Mouse (Mus musculus) hindbrain, embryonic 14.5 days (tissue): Measurements from ENCODE around the gene Slc7a11. TPM values are rescaled to one million over a fixed set of nuclear protein-coding genes. Genes with fewer than 3 reads are reported as not detected.
A peak's percentile ranks its signal among the peaks of the same experiment; 100 is the strongest.

Experiments
- ATAC-seq: fragments of 200-750 bp; cut with Nextera tagmentation; 2 replicates; pipeline ENCODE4 v1.8.0; 2017; ENCODE audit warnings: moderate number of reproducible peaks, mild to moderate bottlenecking, moderate TSS enrichment, moderate library complexity; ENCODE audit not compliant: low FRiP score
- DNase-seq: peaks from one replicate; pipeline ENCODE4 v3.0.0-alpha.2; 2015; ENCODE audit warnings: low spot score
- H3K27ac ChIP-seq: fragments of 300-500 bp; sonication (generic); 2 replicates; pipeline ENCODE4 v1.5.1; 2014; ENCODE audit warnings: mild to moderate bottlenecking, moderate library complexity
- H3K27me3 ChIP-seq: fragments of 300-500 bp; sonication (generic); 2 replicates; pipeline ENCODE4 v1.6.1; 2014; ENCODE audit warnings: mild to moderate bottlenecking, low read length, mixed read lengths; ENCODE audit not compliant: control insufficient read depth, insufficient read depth
- H3K36me3 ChIP-seq: fragments of 300-500 bp; sonication (generic); replicated peaks from 2 replicates; pipeline ENCODE4 v1.6.1; 2014; ENCODE audit not compliant: control insufficient read depth, insufficient read depth
- H3K4me1 ChIP-seq: fragments of 300-500 bp; sonication (generic); replicated peaks from 2 replicates; pipeline ENCODE4 v1.6.1; 2014; ENCODE audit warnings: antibody characterized with exemption, low read length, mixed read lengths; ENCODE audit not compliant: control insufficient read depth, insufficient read depth
- H3K4me2 ChIP-seq: fragments of 300-500 bp; sonication (generic); replicated peaks from 2 replicates; pipeline ENCODE4 v1.6.1; 2014; ENCODE audit warnings: mild to moderate bottlenecking, moderate library complexity
- H3K4me3 ChIP-seq: fragments of 300-500 bp; sonication (generic); replicated peaks from 2 replicates; pipeline ENCODE4 v1.5.1; 2014; ENCODE audit warnings: mild to moderate bottlenecking, low read length
- H3K9ac ChIP-seq: fragments of 300-500 bp; sonication (generic); 2 replicates; pipeline ENCODE4 v1.6.1; 2014
- H3K9me3 ChIP-seq: fragments of 300-500 bp; sonication (generic); 2 replicates; pipeline ENCODE4 v1.6.1; 2016; ENCODE audit warnings: low read length; ENCODE audit not compliant: control insufficient read depth
- WGBS: fragments of 180-500 bp; shearing (Covaris S2); extraction: QIAGEN DNeasy Blood & Tissue Kit; methylation state at CpG from one replicate; pipeline ENCODE4 v1.1.7; 2014; 5-methylcytosine and 5-hydroxymethylcytosine counted together
- polyA plus RNA-seq: library from polyadenylated mRNA; unstranded; fragments of >200 nt; fragmentation: Nextera tagmentation; extraction: Ambion mirVana; gene quantifications from 2 replicates; pipeline ENCODE4 v1.2.1, GENCODE M21; 2014

Gene Slc7a11
- polyA plus RNA-seq, 1 experiment from 2014 or later = 6.3 TPM

- no peaks in the 10 kb centered on the region for H3K4me1 ChIP-seq
- no peak overlapping the region for H3K9ac ChIP-seq
- WGBS = 90% methylated on average over 2 of the region's 2 CpGs
- H3K4me3 ChIP-seq = no peak overlapping the region
- no peaks in the 10 kb centered on the region for H3K27me3 ChIP-seq
- ATAC-seq = no peak
- H3K4me2 ChIP-seq = no peak overlapping the region
- H3K9me3 ChIP-seq = no peaks in the 10 kb centered on the region
- no peaks in the 10 kb centered on the region for H3K36me3 ChIP-seq
- H3K27ac ChIP-seq = no peak overlapping the region
- DNase-seq = no peak
Observed at GRCm38 (mm10) chr3:49960581-49960980, 482.8 kb downstream of the Slc7a11 start.

GRCm38 (mm10) chr3:49946845-49947244, 496.6 kb downstream of the Slc7a11 start:
- WGBS = 50% methylated on average over 2 of the region's 2 CpGs
- H3K27me3 ChIP-seq = no peaks in the 10 kb centered on the region
- H3K9ac ChIP-seq = no peak overlapping the region
- no peaks in the 10 kb centered on the region for H3K9me3 ChIP-seq
- H3K4me1 ChIP-seq = no peaks in the 10 kb centered on the region
- DNase-seq = no peak
- no peak overlapping the region for H3K4me2 ChIP-seq
- H3K27ac ChIP-seq = no peak overlapping the region
- H3K36me3 ChIP-seq = no peaks in the 10 kb centered on the region
- no peak for ATAC-seq
- H3K4me3 ChIP-seq = no peak overlapping the region

- Histone ChIP-seq H3K36me3 (no peaks in the 10 kb centered on the region), H3K9ac (no peak overlapping the region), H3K27ac (no peak overlapping the region), H3K9me3 (no peaks in the 10 kb centered on the region), H3K27me3 (no peaks in the 10 kb centered on the region), H3K4me2 (no peak overlapping the region), H3K4me3 (no peak overlapping the region), H3K4me1 (no peaks in the 10 kb centered on the region)
- DNase-seq (no peak), ATAC-seq (no peak)
- WGBS = 92% methylated on average over 5 of the region's 5 CpGs
Observed at GRCm38 (mm10) chr3:49944783-49945182, 498.6 kb downstream of the Slc7a11 start.

- no peak overlapping the region for H3K4me3 ChIP-seq
- no peaks in the 10 kb centered on the region for H3K36me3 ChIP-seq
- 88% methylated on average over 2 of the region's 2 CpGs for WGBS
- no peak for ATAC-seq
- no peak for DNase-seq
- H3K27ac ChIP-seq = no peak overlapping the region
- H3K4me2 ChIP-seq = no peak overlapping the region
- H3K9me3 ChIP-seq = no peaks in the 10 kb centered on the region
- H3K27me3 ChIP-seq = no peaks in the 10 kb centered on the region
- no peak overlapping the region for H3K9ac ChIP-seq
- no peaks in the 10 kb centered on the region for H3K4me1 ChIP-seq
Observed at GRCm38 (mm10) chr3:49937611-49938010, 505.8 kb downstream of the Slc7a11 start.

- DNase-seq (no peak), ATAC-seq (no peak)
Observed at GRCm38 (mm10) chr3:49929496-49929895, 513.9 kb downstream of the Slc7a11 start.

GRCm38 (mm10) chr3:49928509-49929263, 514.7 kb downstream of the Slc7a11 start:
- Histone ChIP-seq H3K36me3 (no peaks in the 10 kb centered on the region), H3K27ac (no peak overlapping the region), H3K4me3 (no peak overlapping the region), H3K4me2 (no peak overlapping the region), H3K4me1 (no peaks in the 10 kb centered on the region), H3K27me3 (no peaks in the 10 kb centered on the region), H3K9ac (no peak overlapping the region), H3K9me3 (no peaks in the 10 kb centered on the region)
- no peak for DNase-seq
- no peak for ATAC-seq
- 42% methylated on average over 4 of the region's 4 CpGs for WGBS

More at GRCm38 (mm10) chr3:49929496-49929895, 513.9 kb downstream of the Slc7a11 start:
- Histone ChIP-seq H3K27me3 (no peaks in the 10 kb centered on the region), H3K4me1 (no peaks in the 10 kb centered on the region), H3K9me3 (no peaks in the 10 kb centered on the region), H3K27ac (no peak overlapping the region), H3K4me2 (no peak overlapping the region), H3K9ac (no peak overlapping the region), H3K4me3 (no peak overlapping the region), H3K36me3 (no peaks in the 10 kb centered on the region)

GRCm38 (mm10) chr3:49913929-49914328, 529.5 kb downstream of the Slc7a11 start:
- no peak overlapping the region for H3K9ac ChIP-seq
- H3K4me2 ChIP-seq = no peak overlapping the region
- WGBS = 78% methylated on average over 2 of the region's 2 CpGs

GRCm38 (mm10) chr3:49910922-49911321, 532.5 kb downstream of the Slc7a11 start:
- H3K4me1 ChIP-seq = 0 out of 2 replicates have a peak, but pooled peaks cover 3% of the 10 kb centered on the region
- H3K4me2 ChIP-seq = no peak overlapping the region
- no peaks in the 10 kb centered on the region for H3K9me3 ChIP-seq
- H3K27ac ChIP-seq = no peak overlapping the region
- no peak for DNase-seq
- 15% methylated on average over 1 of the region's 1 CpGs for WGBS
- ATAC-seq = no peak
- H3K27me3 ChIP-seq = no peaks in the 10 kb centered on the region
- no peaks in the 10 kb centered on the region for H3K36me3 ChIP-seq
- no peak overlapping the region for H3K4me3 ChIP-seq
- no peak overlapping the region for H3K9ac ChIP-seq

More at GRCm38 (mm10) chr3:49913929-49914328, 529.5 kb downstream of the Slc7a11 start:
- Histone ChIP-seq H3K27me3 (no peaks in the 10 kb centered on the region), H3K4me3 (no peak overlapping the region), H3K9me3 (no peaks in the 10 kb centered on the region), H3K4me1 (0 out of 2 replicates have a peak, but pooled peaks cover 3% of the 10 kb centered on the region), H3K36me3 (no peaks in the 10 kb centered on the region), H3K27ac (no peak overlapping the region)
- DNase-seq (no peak), ATAC-seq (no peak)

- Histone ChIP-seq H3K9ac (no peak overlapping the region), H3K4me2 (peak overlapping the region; percentile 15; the same call in 1 of the 2 replicates), H3K9me3 (no peaks in the 10 kb centered on the region), H3K27me3 (no peaks in the 10 kb centered on the region), H3K27ac (peak overlapping the region; percentile 47), H3K4me3 (no peak overlapping the region), H3K4me1 (0 out of 2 replicates have a peak, but pooled peaks cover 3% of the 10 kb centered on the region), H3K36me3 (no peaks in the 10 kb centered on the region)
- WGBS = 39% methylated on average over 12 of the region's 12 CpGs
- DNase-seq (no peak), ATAC-seq (no peak)
Observed at GRCm38 (mm10) chr3:49908426-49909341, 534.7 kb downstream of the Slc7a11 start.
